Mouse (Mus musculus) hindbrain, embryonic 11.5 days (tissue): ENCODE measurements around the gene Duox1. TPM values are rescaled to one million over a fixed set of nuclear protein-coding genes. Genes with fewer than 3 reads are reported as not detected.

Experiments used
- ATAC-seq: fragments of 200-750 bp; cut with Nextera tagmentation; 2 replicates; pipeline ENCODE4 v1.8.0; 2017; ENCODE audit warnings: mild to moderate bottlenecking, moderate TSS enrichment, moderate library complexity; ENCODE audit not compliant: low FRiP score
- DNase-seq: peaks from one replicate; pipeline ENCODE4 v3.0.0-alpha.2; 2015; ENCODE audit warnings: low spot score
- H3K27ac ChIP-seq: fragments of 300-500 bp; sonication (generic); 2 replicates; pipeline ENCODE4 v1.5.1; 2014; ENCODE audit warnings: mild to moderate bottlenecking, low read depth, low read length
- H3K27me3 ChIP-seq: fragments of 300-500 bp; sonication (generic); 2 replicates; pipeline ENCODE4 v1.6.1; 2014; ENCODE audit warnings: mild to moderate bottlenecking, low read length, moderate library complexity, mixed read lengths; ENCODE audit not compliant: control insufficient read depth, insufficient read depth
- H3K36me3 ChIP-seq: fragments of 300-500 bp; sonication (generic); 2 replicates; pipeline ENCODE4 v1.6.1; 2014; ENCODE audit warnings: mild to moderate bottlenecking, low read length, moderate library complexity, mixed read lengths; ENCODE audit not compliant: control insufficient read depth, insufficient read depth
- H3K4me1 ChIP-seq: fragments of 300-500 bp; sonication (generic); replicated peaks from 2 replicates; pipeline ENCODE4 v1.6.1; 2014; ENCODE audit warnings: low read length, mixed read lengths; ENCODE audit not compliant: control insufficient read depth, insufficient read depth
- H3K4me2 ChIP-seq: fragments of 300-500 bp; sonication (generic); replicated peaks from 2 replicates; pipeline ENCODE4 v1.6.1; 2014; ENCODE audit warnings: mild to moderate bottlenecking, low read depth, low read length
- H3K4me3 ChIP-seq: fragments of 300-500 bp; sonication (generic); 2 replicates; pipeline ENCODE4 v1.5.1; 2014; ENCODE audit warnings: low read depth, low read length
- H3K9ac ChIP-seq: fragments of 300-500 bp; sonication (generic); 2 replicates; pipeline ENCODE4 v1.6.1; 2014; ENCODE audit warnings: low read depth, low read length
- H3K9me3 ChIP-seq: fragments of 300-500 bp; sonication (generic); 2 replicates; pipeline ENCODE4 v1.6.1; 2016; ENCODE audit warnings: low read length; ENCODE audit not compliant: control insufficient read depth
- WGBS: fragments of 180-500 bp; shearing (Covaris S2); extraction: QIAGEN DNeasy Blood & Tissue Kit; methylation state at CpG from one replicate; pipeline ENCODE4 v1.1.7; 2014; 5-methylcytosine and 5-hydroxymethylcytosine counted together
- polyA plus RNA-seq: library from polyadenylated mRNA; unstranded; fragments of >200 nt; fragmentation: Nextera tagmentation; extraction: Ambion mirVana; gene quantifications from 2 replicates; pipeline ENCODE4 v1.2.1, GENCODE M21; 2014

Duox1 gene
- polyA plus RNA-seq, 1 experiment from 2014 or later, result 0.12 TPM

- 86% methylated on average over 1 of the region's 1 CpGs for WGBS
- ATAC-seq, result no peak
- no peak overlapping the region for H3K4me3 ChIP-seq
Observed at GRCm38 (mm10) chr2:122372541-122372940, 57.1 kb downstream of the Duox1 start.

GRCm38 (mm10) chr2:122374012-122374411 lies 58.5 kb downstream of the Duox1 start:
- no peak overlapping the region for H3K27ac ChIP-seq
- H3K36me3 ChIP-seq, result no peaks in the 10 kb centered on the region
- no peak overlapping the region for H3K9ac ChIP-seq
- 74% methylated on average over 5 of the region's 5 CpGs for WGBS
- DNase-seq (peak; percentile 12), ATAC-seq (no peak)
- H3K4me2 ChIP-seq, result no peak overlapping the region
- H3K9me3 ChIP-seq, result no peaks in the 10 kb centered on the region
- H3K27me3 ChIP-seq, result 0 out of 2 replicates have a peak, but pooled peaks cover 2% of the 10 kb centered on the region
- H3K4me3 ChIP-seq, result no peak overlapping the region
- H3K4me1 ChIP-seq, result 0 out of 2 replicates have a peak, but pooled peaks cover 2% of the 10 kb centered on the region

More at GRCm38 (mm10) chr2:122372541-122372940, 57.1 kb downstream of the Duox1 start:
- H3K9ac ChIP-seq, result no peak overlapping the region
- H3K4me2 ChIP-seq, result no peak overlapping the region
- H3K36me3 ChIP-seq, result no peaks in the 10 kb centered on the region
- H3K27me3 ChIP-seq, result 0 out of 2 replicates have a peak, but pooled peaks cover 2% of the 10 kb centered on the region
- no peaks in the 10 kb centered on the region for H3K9me3 ChIP-seq
- H3K27ac ChIP-seq, result no peak overlapping the region
- H3K4me1 ChIP-seq, result 0 out of 2 replicates have a peak, but pooled peaks cover 2% of the 10 kb centered on the region
- DNase-seq, result no peak

GRCm38 (mm10) chr2:122374666-122375331 lies 59.3 kb downstream of the Duox1 start:
- ATAC-seq (no peak), DNase-seq (peak; percentile 58)
- Histone ChIP-seq H3K36me3 (no peaks in the 10 kb centered on the region), H3K27me3 (0 out of 2 replicates have a peak, but pooled peaks cover 2% of the 10 kb centered on the region), H3K4me3 (peak overlapping the region; percentile 43), H3K9ac (peak overlapping the region; percentile 57; the same call in 1 of the 2 replicates), H3K4me2 (peak overlapping the region; percentile 36), H3K9me3 (no peaks in the 10 kb centered on the region), H3K4me1 (no peaks in the 10 kb centered on the region), H3K27ac (0 out of 2 replicates have a peak overlapping the region, but pooled peaks have one; percentile 21)
- WGBS, result 23% methylated on average over 23 of the region's 23 CpGs

GRCm38 (mm10) chr2:122375391-122375991 lies 60.0 kb downstream of the Duox1 start:
- 0 out of 2 replicates have a peak, but pooled peaks cover 2% of the 10 kb centered on the region for H3K27me3 ChIP-seq
- H3K36me3 ChIP-seq, result no peaks in the 10 kb centered on the region
- no peaks in the 10 kb centered on the region for H3K4me1 ChIP-seq
- peak overlapping the region; percentile 64 for H3K9ac ChIP-seq
- ATAC-seq (peak; percentile 89), DNase-seq (peak; percentile 98)
- WGBS, result under 1% methylated on average over 32 of the region's 32 CpGs
- H3K9me3 ChIP-seq, result no peaks in the 10 kb centered on the region
- peak overlapping the region; percentile 88 for H3K4me2 ChIP-seq
- peak overlapping the region; percentile 64 for H3K4me3 ChIP-seq
- peak overlapping the region; percentile 76 for H3K27ac ChIP-seq

- H3K4me1 ChIP-seq, result no peaks in the 10 kb centered on the region
- peak overlapping the region; percentile 88 for H3K4me2 ChIP-seq
- H3K27me3 ChIP-seq, result no peaks in the 10 kb centered on the region
- peak overlapping the region; percentile 76 for H3K27ac ChIP-seq
- DNase-seq (peak; percentile 67), ATAC-seq (peak; percentile 8)
- peak overlapping the region; percentile 64 for H3K9ac ChIP-seq
- no peaks in the 10 kb centered on the region for H3K36me3 ChIP-seq
- peak overlapping the region; percentile 64 for H3K4me3 ChIP-seq
- no peaks in the 10 kb centered on the region for H3K9me3 ChIP-seq
- 1% methylated on average over 22 of the region's 22 CpGs for WGBS
Observed at GRCm38 (mm10) chr2:122376041-122376561, 60.6 kb downstream of the Duox1 start.

GRCm38 (mm10) chr2:122377215-122377674 lies 61.8 kb downstream of the Duox1 start:
- Histone ChIP-seq H3K9me3 (no peaks in the 10 kb centered on the region), H3K27me3 (no peaks in the 10 kb centered on the region), H3K4me3 (peak overlapping the region; percentile 65), H3K4me2 (peak overlapping the region; percentile 40; the same call in 1 of the 2 replicates), H3K36me3 (no peaks in the 10 kb centered on the region), H3K27ac (peak overlapping the region; percentile 87), H3K4me1 (no peaks in the 10 kb centered on the region), H3K9ac (peak overlapping the region; percentile 67)
- DNase-seq, result peak; percentile 99
- under 1% methylated on average over 28 of the region's 28 CpGs for WGBS
- peak; percentile 91 for ATAC-seq

GRCm38 (mm10) chr2:122377751-122378246 lies 62.3 kb downstream of the Duox1 start:
- H3K27ac ChIP-seq, result peak overlapping the region; percentile 87
- under 1% methylated on average over 26 of the region's 26 CpGs for WGBS

GRCm38 (mm10) chr2:122378421-122379291 lies 63.2 kb downstream of the Duox1 start:
- Histone ChIP-seq H3K27me3 (no peaks in the 10 kb centered on the region), H3K4me1 (no peaks in the 10 kb centered on the region), H3K9me3 (no peaks in the 10 kb centered on the region), H3K4me3 (peak overlapping the region; percentile 65; the same call in 1 of the 2 replicates), H3K36me3 (no peaks in the 10 kb centered on the region), H3K9ac (no peak overlapping the region), H3K4me2 (peak overlapping the region; percentile 40), H3K27ac (no peak overlapping the region)
- DNase-seq (peak; percentile 60), ATAC-seq (no peak)
- WGBS, result 18% methylated on average over 8 of the region's 8 CpGs

More at GRCm38 (mm10) chr2:122377751-122378246, 62.3 kb downstream of the Duox1 start:
- Histone ChIP-seq H3K9ac (peak overlapping the region; percentile 67), H3K36me3 (no peaks in the 10 kb centered on the region), H3K9me3 (no peaks in the 10 kb centered on the region), H3K4me3 (peak overlapping the region; percentile 65), H3K4me1 (no peaks in the 10 kb centered on the region), H3K27me3 (no peaks in the 10 kb centered on the region), H3K4me2 (peak overlapping the region; percentile 40)
- ATAC-seq (peak; percentile 84), DNase-seq (peak; percentile 92)
